21 mouse cellular contexts compared by ENCODE assay signal in genomic region chr9:55285197-55285596, GRCm38 (mm10). TPM values are rescaled to one million over a fixed set of nuclear protein-coding genes. Genes with fewer than 3 reads are reported as not detected.
DNase-seq lines count a peak whose midpoint lies in the region; ATAC-seq and TF ChIP-seq lines count a peak whose summit lies in the region.
"Had no signal": no experiment of that assay in that cellular context is flagged by ENCODE, and none has a peak within 500 bp of the region (broad histone marks: within the 10 kb centered on the region; RNA-seq: fewer than 3 reads in every experiment).

No protein-coding gene starts in this region.

- H3K4me2 ChIP-seq in lung, postnatal 0 days (replicated peaks; ENCODE audit: low read depth, low read length) = no peak overlapping the region
- H3K4me2 ChIP-seq: forebrain, embryonic 12.5 days; heart, embryonic 15.5 days; liver, embryonic 11.5 days; lung, embryonic 14.5 days; neural tube, embryonic 13.5 days had no signal

- TF ChIP-seq EP300 in lung, postnatal 0 days (IDR thresholded peaks at IDR 0.05) = no peak

- peak; percentile 11 for DNase-seq in kidney, adult 2 months
- DNase-seq in kidney, adult 18-20 months = no peak
- peak; percentile 21 for DNase-seq in lung, postnatal 0 days (ENCODE audit: low spot score)
- DNase-seq in lung, postnatal 4 days = no peak
- no peak for DNase-seq in Patski (ENCODE audit: low read depth, low spot score)
- no peak for DNase-seq in adrenal gland, adult 18-20 months (ENCODE audit: low spot score in 2 of 2)
- DNase-seq in adrenal gland, postnatal 4 days (ENCODE audit: low spot score in 2 of 2) = no peak
- DNase-seq: adrenal gland, adult 8-10 months; cerebellum, adult 9-11 months; heart, adult 18-20 months; layer of hippocampus, postnatal 36 days; lung, embryonic 14.5 days; midbrain, embryonic 14.5 days; thymus, postnatal 25 days had no signal

- no peak overlapping the region for H3K9ac ChIP-seq in lung, postnatal 0 days (replicated peaks; ENCODE audit: low read depth)
- H3K9ac ChIP-seq: forebrain, embryonic 12.5 days; heart, embryonic 15.5 days; lung, embryonic 14.5 days; neural tube, embryonic 13.5 days had no signal

- H3K27me3 ChIP-seq in kidney, adult 2 months (replicated peaks; ENCODE audit: control insufficient read depth, insufficient read depth, low read length) = no peaks in the 10 kb centered on the region; the same call in 1 of the 2 replicates
- H3K27me3 ChIP-seq in lung, postnatal 0 days (replicated peaks; ENCODE audit: insufficient read depth, low read length) = no peaks in the 10 kb centered on the region
- H3K27me3 ChIP-seq in Patski = no peaks in the 10 kb centered on the region
- H3K27me3 ChIP-seq: forebrain, embryonic 12.5 days; heart, embryonic 15.5 days; megakaryocyte, embryonic 14.5 days had no signal

- no peaks in the 10 kb centered on the region for H3K9me3 ChIP-seq in lung, postnatal 0 days (ENCODE audit: low read length)
- H3K9me3 ChIP-seq: forebrain, embryonic 12.5 days; heart, embryonic 15.5 days; hindbrain, embryonic 10.5 days; megakaryocyte, embryonic 14.5 days; neural tube, embryonic 13.5 days had no signal

- in situ Hi-C loops in Patski (cut with MboI; ENCODE audit: low pct_unique_long_range_greater_than_20kb) = no loop called here

- 69% methylated on average over 3 of the region's 3 CpGs for WGBS in kidney, adult 2 months
- 67% methylated on average over 3 of the region's 3 CpGs for WGBS in lung, postnatal 0 days

- TF ChIP-seq POLR2A in kidney, adult 2 months (IDR thresholded peaks at IDR 0.05; ENCODE audit: low read depth, low read length) = no peak

- TF ChIP-seq CTCF in kidney, adult 2 months (conservative IDR thresholded peaks at IDR 0.05; ENCODE audit: insufficient read depth, insufficient read length, low read depth, low read length) = no peak
- TF ChIP-seq CTCF in lung, postnatal 0 days (IDR thresholded peaks at IDR 0.05) = no peak
- TF ChIP-seq CTCF in Patski (IDR thresholded peaks at IDR 0.05) = peak; percentile 45

- no peaks in the 10 kb centered on the region for H3K4me1 ChIP-seq in kidney, adult 2 months (ENCODE audit: control insufficient read depth, insufficient read depth, low read length)
- H3K4me1 ChIP-seq in lung, postnatal 0 days (ENCODE audit: insufficient read depth, low read depth, low read length) = no peaks in the 10 kb centered on the region
- H3K4me1 ChIP-seq: neural tube, embryonic 13.5 days had no signal

- no peak overlapping the region for H3K27ac ChIP-seq in kidney, adult 2 months (ENCODE audit: insufficient read depth, low read depth, low read length)
- no peak overlapping the region for H3K27ac ChIP-seq in lung, postnatal 0 days (ENCODE audit: low read length)
- H3K27ac ChIP-seq: forebrain, embryonic 12.5 days; heart, embryonic 15.5 days; hindbrain, embryonic 10.5 days; hindbrain, postnatal 0 days; neural tube, embryonic 13.5 days had no signal

- ATAC-seq in lung, postnatal 0 days = no peak
- ATAC-seq in Patski = peak; percentile 31
- ATAC-seq: hindbrain, postnatal 0 days had no signal

- CTCF ChIA-PET in Patski (lab: Charles Lee) = interaction anchor here (1.0 to 1.9 kb wide), 7 partner anchors 10 to 53 kb away, joined by 3 to 7 read pairs (median 4); no protein-coding TSS in a partner anchor

- no peaks in the 10 kb centered on the region for H3K36me3 ChIP-seq in kidney, adult 2 months (ENCODE audit: control insufficient read depth, insufficient read depth, low read length)
- no peaks in the 10 kb centered on the region for H3K36me3 ChIP-seq in lung, postnatal 0 days (ENCODE audit: insufficient read depth, low read length)
- H3K36me3 ChIP-seq: forebrain, embryonic 12.5 days; heart, embryonic 15.5 days; hindbrain, embryonic 10.5 days; neural tube, embryonic 13.5 days had no signal

- POLR2A ChIA-PET in Patski (lab: Charles Lee) = no interaction called here

- no peak overlapping the region for H3K4me3 ChIP-seq in kidney, adult 2 months (ENCODE audit: insufficient read depth, low read depth, low read length)
- no peak overlapping the region for H3K4me3 ChIP-seq in lung, postnatal 0 days (ENCODE audit: low read depth, low read length)
- H3K4me3 ChIP-seq: forebrain, embryonic 12.5 days; heart, embryonic 15.5 days; hindbrain, embryonic 10.5 days; megakaryocyte, embryonic 14.5 days; neural tube, embryonic 13.5 days had no signal

RNA-seq across cellular contexts. Expression of gene Nrg4, which starts 41.4 kb away (rescaled TPM):
- polyA plus RNA-seq in kidney, adult 2 months (2012; rRNA removed) = 8.3 and 11.4 TPM in 2 replicates
- polyA plus RNA-seq in lung, postnatal 0 days (2015; fragmentation: Nextera tagmentation; extraction: Ambion mirVana) = 1.2 and 1.4 TPM in 2 replicates
- polyA plus RNA-seq in Patski (2021) = 2.1 TPM
- 10 to 100 TPM; 23.4 to 37.3 TPM for total RNA-seq in adrenal gland, adult 18-20 months (2021)
- total RNA-seq in adrenal gland, postnatal 4 days (2021) = 1 to 10 TPM; 4.0 to 5.4 TPM

RNA-seq across cellular contexts. Expression of gene Tmem266, which starts 41.5 kb away (rescaled TPM):
- 0.23 and 0.31 TPM in 2 replicates for polyA plus RNA-seq in kidney, adult 2 months (2012; rRNA removed)
- 0.05 and 0.07 TPM in 2 replicates for polyA plus RNA-seq in lung, postnatal 0 days (2015; fragmentation: Nextera tagmentation; extraction: Ambion mirVana)
- polyA plus RNA-seq in Patski (2021) = 1.3 TPM
- under 1 TPM; 0.80 to 0.93 TPM for total RNA-seq in adrenal gland, adult 18-20 months (2021)
- 1 to 10 TPM; 1.7 TPM for total RNA-seq in adrenal gland, postnatal 4 days (2021)
- polyA plus RNA-seq: liver, embryonic 11.5 days had no signal

Comparison
In these comparisons a context has a peak if more than half of its experiments do, and no peak if none do; other contexts are left out.
1. DNase-seq: peak in kidney, adult 2 months (single experiment) and lung, postnatal 0 days (single experiment); none in kidney, adult 18-20 months (single experiment), lung, postnatal 4 days (0 of 2), Patski (single experiment), adrenal gland, adult 18-20 months (0 of 2) and adrenal gland, postnatal 4 days (0 of 2).